In genomic region chr19:56202481-56203130, GRCm38 (mm10) we compare ENCODE assay signal across 18 mouse cellular contexts.
A peak's percentile ranks its signal among the peaks of the same experiment; 100 is the strongest.
DNase-seq lines count a peak whose midpoint lies in the region; ATAC-seq and TF ChIP-seq lines count a peak whose summit lies in the region.
"Had no signal": no experiment of that assay in that cellular context is flagged by ENCODE, and none has a peak within 500 bp of the region (broad histone marks: within the 10 kb centered on the region; RNA-seq: fewer than 3 reads in every experiment).

No protein-coding gene starts in this region.

- no peak overlapping the region for H3K4me2 ChIP-seq in lung, postnatal 0 days (replicated peaks; ENCODE audit: low read depth, low read length)
- H3K4me2 ChIP-seq: embryonic facial prominence, embryonic 12.5 days; forebrain, embryonic 12.5 days; intestine, embryonic 15.5 days; liver, embryonic 13.5 days; midbrain, embryonic 15.5 days; neural tube, embryonic 13.5 days had no signal

- no peaks in the 10 kb centered on the region for H3K36me3 ChIP-seq in lung, postnatal 0 days (ENCODE audit: insufficient read depth, low read length)
- H3K36me3 ChIP-seq: embryonic facial prominence, embryonic 12.5 days; forebrain, embryonic 12.5 days; intestine, embryonic 15.5 days; liver, embryonic 13.5 days; midbrain, embryonic 15.5 days; neural tube, embryonic 13.5 days had no signal

- ATAC-seq in lung, postnatal 0 days: no peak
- ATAC-seq in monocyte, adult 5-6 weeks (replicated peaks; ENCODE audit: insufficient number of reproducible peaks, low FRiP score, low TSS enrichment, poor library complexity, severe bottlenecking): no peak
- ATAC-seq: hindbrain, embryonic 16.5 days had no signal

- H3K9me3 ChIP-seq in lung, postnatal 0 days (ENCODE audit: low read length): no peaks in the 10 kb centered on the region
- H3K9me3 ChIP-seq: embryonic facial prominence, embryonic 12.5 days; forebrain, embryonic 12.5 days; intestine, embryonic 15.5 days; liver, embryonic 13.5 days; megakaryocyte, embryonic 14.5 days; midbrain, embryonic 15.5 days; neural tube, embryonic 13.5 days had no signal

- 41% methylated on average over 9 of the region's 9 CpGs for whole genome bisulfite sequencing in lung, postnatal 0 days

- H3K27ac ChIP-seq in lung, postnatal 0 days (ENCODE audit: low read length): no peak overlapping the region
- H3K27ac ChIP-seq in brown adipose tissue, adult 24 weeks (replicated peaks; ENCODE audit: low read depth, low read length): peak overlapping the region; percentile 35; the same call in 1 of the 2 replicates
- H3K27ac ChIP-seq: embryonic facial prominence, embryonic 12.5 days; forebrain, embryonic 12.5 days; intestine, embryonic 15.5 days; liver, embryonic 13.5 days; midbrain, embryonic 15.5 days; neural tube, embryonic 13.5 days; stomach, postnatal 0 days had no signal

- H3K9ac ChIP-seq in lung, postnatal 0 days (replicated peaks; ENCODE audit: low read depth): no peak overlapping the region
- H3K9ac ChIP-seq: embryonic facial prominence, embryonic 12.5 days; forebrain, embryonic 12.5 days; intestine, embryonic 15.5 days; liver, embryonic 13.5 days; midbrain, embryonic 15.5 days; neural tube, embryonic 13.5 days had no signal

- no peak overlapping the region for H3K4me3 ChIP-seq in lung, postnatal 0 days (ENCODE audit: low read depth, low read length)
- H3K4me3 ChIP-seq in brown adipose tissue, adult 24 weeks (ENCODE audit: insufficient read depth, low read depth, low read length): no peak overlapping the region
- H3K4me3 ChIP-seq: embryonic facial prominence, embryonic 12.5 days; forebrain, embryonic 12.5 days; intestine, embryonic 15.5 days; liver, embryonic 13.5 days; megakaryocyte, embryonic 14.5 days; midbrain, embryonic 15.5 days; myocyte; neural tube, embryonic 13.5 days had no signal

- peak; percentile 37 for DNase-seq in lung, postnatal 0 days (ENCODE audit: low spot score)
- DNase-seq in lung, postnatal 14 days: no peak
- DNase-seq in adipocyte (ENCODE audit: low spot score): peak; percentile 93
- no peak for DNase-seq in left cerebral cortex, adult 8-10 months (ENCODE audit: low spot score in 2 of 2)
- DNase-seq in ovary, postnatal 14 days (ENCODE audit: low spot score): no peak
- DNase-seq: cerebellum, adult 11-12 months had no signal

- TF ChIP-seq CTCF in lung, postnatal 0 days (IDR thresholded peaks at IDR 0.05): no peak

- H3K4me1 ChIP-seq in lung, postnatal 0 days (ENCODE audit: insufficient read depth, low read depth, low read length): no peaks in the 10 kb centered on the region
- no peaks in the 10 kb centered on the region for H3K4me1 ChIP-seq in brown adipose tissue, adult 24 weeks (ENCODE audit: control insufficient read depth, insufficient read depth, insufficient read length, low read length)
- H3K4me1 ChIP-seq: liver, embryonic 13.5 days; megakaryocyte, embryonic 14.5 days; neural tube, embryonic 13.5 days had no signal

- H3K27me3 ChIP-seq in lung, postnatal 0 days (replicated peaks; ENCODE audit: insufficient read depth, low read length): no peaks in the 10 kb centered on the region
- H3K27me3 ChIP-seq: intestine, embryonic 15.5 days; liver, embryonic 13.5 days; megakaryocyte, embryonic 14.5 days; midbrain, embryonic 15.5 days; neural tube, embryonic 13.5 days had no signal

- TF ChIP-seq EP300 in lung, postnatal 0 days (IDR thresholded peaks at IDR 0.05): no peak

Comparison
In these comparisons a context has a peak if more than half of its experiments do, and no peak if none do; other contexts are left out.
1. DNase-seq: peak in lung, postnatal 0 days (single experiment) and adipocyte (single experiment); none in lung, postnatal 14 days (single experiment), left cerebral cortex, adult 8-10 months (0 of 2) and ovary, postnatal 14 days (single experiment).